Mouse (Mus musculus) ovary, adult 18-20 months (tissue): ENCODE measurements around the gene Vil1.
A peak's percentile ranks its signal among the peaks of the same experiment; 100 is the strongest.

ENCODE experiments used
- DNase-seq: peaks from one replicate; pipeline ENCODE4 v3.0.0; 2022; ENCODE audit warnings: low spot score, mixed read lengths

The Vil1 gene

DNA sequence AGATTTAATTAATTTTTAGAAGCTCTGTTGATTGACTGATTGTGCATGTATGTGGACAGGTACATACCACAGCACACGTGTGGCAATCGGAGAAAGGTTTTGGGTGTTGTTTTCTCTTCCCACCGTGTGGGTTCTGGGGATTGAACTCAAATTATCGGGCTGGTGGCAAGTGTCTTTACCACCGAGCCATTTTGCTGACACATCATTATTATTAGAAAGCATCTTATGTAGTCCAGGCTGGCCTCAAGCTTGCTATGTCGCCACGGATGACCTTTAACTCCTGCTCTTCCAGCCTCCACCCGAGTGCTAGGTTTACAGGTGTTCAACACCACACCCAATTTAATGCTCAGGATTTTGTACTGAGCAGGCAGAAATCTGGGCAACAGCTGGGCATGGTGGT lies 3.5 kb downstream of the Vil1 start:
- DNase-seq: no peak

DNA sequence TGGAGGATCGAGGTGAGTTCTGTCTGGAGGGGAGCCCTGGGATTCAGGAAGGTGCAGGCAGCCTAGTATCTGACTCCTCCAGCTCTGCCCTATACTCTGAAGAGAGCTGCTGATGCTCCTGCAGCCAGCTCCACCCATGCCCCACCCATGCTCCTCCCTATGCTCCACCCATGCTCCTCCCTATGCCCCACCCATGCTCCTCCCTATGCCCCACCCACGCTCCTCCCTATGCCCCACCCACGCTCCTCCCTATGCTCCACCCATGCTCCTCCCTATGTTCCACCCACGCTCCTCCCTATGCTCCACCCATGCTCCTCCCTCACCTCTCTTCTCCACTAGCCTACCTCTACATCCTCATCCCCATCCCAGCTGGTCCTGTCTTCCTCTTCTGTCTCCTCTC lies 6.0 kb downstream of the Vil1 start:
- DNase-seq: no peak

DNA sequence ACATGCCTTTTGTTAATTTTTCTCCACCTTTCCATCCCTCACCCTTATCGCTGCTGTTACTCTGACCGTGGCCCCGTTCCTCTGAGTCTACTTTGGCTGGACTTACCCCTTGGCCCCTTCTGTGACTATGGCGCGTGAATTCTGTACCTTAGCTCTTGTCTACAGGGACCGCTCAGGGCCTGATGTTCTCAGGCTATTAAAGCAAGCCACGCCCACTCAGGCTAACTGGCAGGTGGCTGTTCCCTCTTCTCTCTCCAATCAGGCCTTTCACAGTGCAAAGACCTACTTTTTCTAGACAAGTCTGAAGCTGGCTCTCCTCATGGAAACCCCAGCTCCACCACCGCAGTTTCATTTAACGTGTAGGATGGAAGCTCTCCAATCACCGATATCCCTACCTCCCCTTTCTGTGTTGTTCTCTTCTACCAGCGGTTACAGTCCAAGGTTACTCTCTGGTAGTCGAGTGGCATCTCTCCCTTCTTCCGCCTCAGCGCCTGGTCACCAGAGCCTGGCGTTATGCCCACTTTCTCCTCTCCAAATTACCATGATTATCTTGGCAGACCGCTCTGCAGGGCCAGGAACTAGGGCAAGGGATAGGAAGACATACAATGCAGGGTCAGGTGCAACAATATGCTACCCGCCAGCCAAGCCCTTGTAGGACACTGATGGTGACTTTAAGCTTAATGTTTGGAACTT lies 9.7 kb downstream of the Vil1 start:
- DNase-seq: peak; percentile 44

DNA sequence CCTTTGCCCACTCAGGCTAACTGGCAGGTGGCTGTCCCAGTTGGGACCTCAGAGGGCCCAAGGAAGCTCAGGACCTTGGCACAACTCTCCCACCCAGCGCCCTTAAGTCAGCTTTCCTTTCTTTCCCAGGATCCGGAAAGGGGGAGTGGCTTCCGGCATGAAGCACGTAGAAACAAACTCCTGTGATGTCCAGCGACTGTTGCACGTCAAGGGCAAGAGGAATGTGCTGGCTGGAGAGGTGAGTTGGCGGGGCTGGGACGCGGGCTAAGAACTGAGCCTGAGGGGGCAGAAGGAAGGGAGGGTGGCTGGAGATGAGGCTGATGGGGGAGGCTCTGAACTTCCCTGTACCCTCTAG lies 10.2 kb downstream of the Vil1 start:
- DNase-seq: no peak

DNA sequence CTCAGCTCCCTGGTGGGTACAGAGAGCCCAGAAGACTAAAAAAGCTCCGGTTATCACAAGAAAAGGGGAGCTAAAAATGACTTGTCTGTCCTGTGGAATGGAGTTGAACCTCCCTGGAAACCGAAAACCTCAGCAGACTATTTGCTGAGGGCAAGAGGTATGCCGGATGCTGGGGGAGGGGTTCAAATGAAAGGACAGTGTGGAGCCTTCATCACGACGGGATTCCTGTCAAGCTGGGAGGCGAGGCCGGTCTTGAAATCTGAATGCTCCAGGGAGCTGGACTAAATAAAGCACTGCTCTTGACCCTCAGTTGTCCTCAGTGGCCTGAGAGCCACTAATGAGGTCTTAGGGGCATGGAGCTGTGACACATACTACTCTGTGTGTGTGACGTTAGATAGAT lies 14.0 kb downstream of the Vil1 start:
- no peak for DNase-seq

DNA sequence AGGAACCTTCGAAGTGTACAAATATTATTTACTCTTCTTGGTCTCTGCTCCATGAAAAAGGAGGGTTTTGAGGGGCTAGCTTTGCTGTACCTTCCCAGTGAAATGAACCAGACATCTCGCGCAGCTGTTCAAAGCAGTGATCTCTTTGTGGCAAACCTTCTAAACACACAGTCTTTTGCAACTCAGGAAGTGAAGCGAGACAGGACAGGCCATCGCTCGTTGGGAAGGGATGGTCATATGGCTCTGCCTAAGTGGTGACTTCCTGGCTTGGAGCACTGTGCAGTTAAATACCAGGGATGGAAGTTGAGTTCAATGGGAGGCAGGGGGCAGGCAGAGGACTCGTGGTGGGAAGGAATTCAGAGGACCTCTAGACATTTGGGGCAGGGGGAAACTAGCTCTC lies 16.7 kb downstream of the Vil1 start:
- no peak for DNase-seq

DNA sequence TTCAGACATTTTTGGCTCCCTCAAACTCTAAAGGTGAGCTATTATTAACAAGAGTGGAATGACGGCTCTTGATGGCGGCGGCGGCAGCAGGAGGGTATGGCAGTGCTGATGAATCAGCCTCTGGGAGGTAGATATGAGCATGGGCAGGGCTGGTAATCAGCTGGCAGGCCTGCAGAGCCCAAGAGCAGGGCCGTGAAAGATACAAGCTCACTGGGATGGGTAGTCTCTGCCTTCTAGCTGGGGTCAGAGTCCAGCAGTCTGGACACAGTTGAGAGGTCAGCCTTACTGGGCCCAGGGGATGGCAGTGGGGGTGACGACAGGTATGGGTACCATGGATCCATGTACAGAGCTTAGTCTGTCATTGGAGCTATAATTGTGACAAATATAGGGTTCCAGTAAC lies 24.0 kb downstream of the Vil1 start:
- no peak for DNase-seq

DNA sequence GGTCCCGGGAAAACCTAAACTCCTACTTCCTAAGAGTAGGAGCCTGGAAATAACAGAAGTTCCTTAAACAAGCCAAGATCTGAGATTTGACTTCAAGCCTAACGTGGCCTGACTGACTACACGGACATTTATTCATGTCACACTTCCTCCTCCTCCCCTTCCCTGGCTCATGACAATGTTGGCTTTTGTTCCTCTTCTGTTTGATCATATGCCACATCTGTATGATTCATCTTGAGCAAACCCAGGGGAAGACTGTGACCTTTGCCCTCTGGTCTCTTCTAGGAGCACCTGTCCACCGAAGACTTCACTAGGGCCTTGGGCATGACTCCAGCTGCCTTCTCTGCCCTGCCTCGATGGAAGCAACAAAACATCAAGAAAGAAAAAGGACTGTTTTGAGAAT lies 25.4 kb downstream of the Vil1 start:
- DNase-seq: no peak

DNA sequence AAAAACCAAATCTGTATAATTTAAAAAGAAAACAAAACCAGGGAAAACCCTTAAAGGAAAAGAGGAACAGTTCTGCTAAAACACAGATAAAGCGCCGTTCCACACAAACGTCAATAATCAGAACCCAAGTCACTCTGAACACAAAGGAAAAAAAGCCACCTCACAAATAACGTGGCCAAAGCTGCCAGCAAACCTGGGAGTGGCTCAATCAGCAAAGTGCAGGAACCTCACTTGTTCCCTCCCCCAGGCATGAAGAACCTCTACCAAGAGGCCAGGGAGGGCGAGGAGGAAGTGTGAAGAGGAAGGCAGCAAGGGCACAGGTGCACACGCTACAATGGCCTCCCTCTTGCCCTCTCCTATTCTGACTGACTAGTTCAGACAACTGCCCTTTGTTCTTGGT lies 26.4 kb downstream of the Vil1 start:
- DNase-seq: no peak

DNA sequence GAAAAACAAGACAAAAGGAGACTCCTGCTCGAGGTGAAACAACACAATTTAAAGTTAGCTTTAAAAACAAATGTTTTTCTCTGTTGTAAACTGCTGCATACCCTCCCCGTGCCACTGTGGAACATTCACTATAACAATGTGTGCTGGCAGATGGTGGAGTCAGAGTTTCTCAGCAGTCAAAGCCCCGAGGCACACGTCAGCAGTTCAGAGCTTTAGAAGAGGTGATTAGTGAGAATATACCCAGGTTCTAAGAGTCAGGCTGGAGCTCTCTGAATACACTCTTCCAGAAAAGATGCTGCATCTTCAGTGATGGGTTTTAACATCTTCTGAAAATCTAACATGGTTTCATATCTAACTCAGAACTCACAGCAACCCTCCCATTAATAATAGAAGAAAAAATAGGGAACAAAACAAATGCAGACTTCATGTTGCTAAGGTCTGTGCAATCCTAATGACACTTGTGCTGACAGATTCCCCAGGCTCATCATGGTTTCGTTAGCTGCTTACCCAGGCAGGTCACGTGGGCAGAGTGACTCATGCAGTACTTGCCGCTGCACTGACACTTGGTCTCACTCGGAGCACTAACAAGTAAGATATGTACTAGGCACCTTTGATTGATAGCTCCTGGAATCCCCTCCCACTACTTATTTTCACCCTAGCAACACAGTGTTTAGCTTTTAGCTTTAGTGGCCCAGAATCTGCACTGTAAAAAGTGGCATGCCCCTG lies 28.7 kb downstream of the Vil1 start:
- no peak for DNase-seq

DNA sequence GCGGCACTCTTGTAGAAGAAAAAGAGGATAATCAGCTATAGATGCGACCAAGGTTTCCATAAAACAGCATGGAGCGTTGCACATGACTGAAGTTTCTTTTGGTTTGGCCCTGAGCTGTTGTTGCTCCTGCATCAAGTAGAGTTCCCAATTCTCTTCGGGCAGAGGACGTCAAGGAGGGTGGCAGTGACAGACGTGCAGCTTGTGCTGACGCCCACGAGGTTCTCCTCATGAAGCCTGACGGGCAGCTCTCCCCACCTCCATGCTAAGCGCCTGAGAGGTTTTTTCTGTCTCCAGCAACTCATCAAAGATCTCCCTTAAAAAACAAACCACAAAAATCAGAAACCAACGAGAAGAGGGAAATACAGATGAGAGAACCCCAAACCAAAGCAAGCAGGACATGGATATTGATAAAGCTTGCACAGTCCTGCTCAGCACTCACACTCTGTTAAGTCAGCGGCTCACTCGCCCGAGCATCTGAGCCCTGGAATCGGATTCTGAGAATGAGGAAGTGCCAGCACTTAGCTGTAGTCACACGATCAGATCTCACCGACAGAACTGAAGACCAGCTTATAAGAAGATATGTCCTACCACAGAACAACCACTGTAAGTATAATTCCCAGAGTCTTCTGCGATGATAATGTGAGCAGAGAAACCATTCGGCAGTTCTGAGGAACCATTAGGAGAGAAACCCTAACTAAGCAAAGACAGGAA lies 30.1 kb downstream of the Vil1 start:
- DNase-seq: no peak

DNA sequence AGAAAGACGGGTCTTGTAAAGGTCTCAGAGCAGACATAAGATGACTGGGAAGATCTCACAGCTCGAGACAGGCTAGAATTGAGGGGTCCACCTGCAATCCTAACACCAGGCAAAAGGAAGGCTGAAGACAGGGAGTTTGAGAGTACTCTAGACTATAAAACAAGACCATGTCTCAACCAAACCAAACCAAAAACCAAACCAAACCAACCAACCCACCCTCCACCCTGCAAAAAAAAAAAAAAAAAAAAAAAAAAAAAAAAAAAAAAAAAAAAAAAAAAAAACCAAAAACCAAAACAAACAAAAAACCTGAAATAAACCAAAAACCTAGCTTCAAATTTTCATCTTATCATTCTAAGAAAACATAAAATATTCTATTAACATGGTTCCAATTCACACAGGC lies 35.4 kb downstream of the Vil1 start:
- no peak for DNase-seq

DNA sequence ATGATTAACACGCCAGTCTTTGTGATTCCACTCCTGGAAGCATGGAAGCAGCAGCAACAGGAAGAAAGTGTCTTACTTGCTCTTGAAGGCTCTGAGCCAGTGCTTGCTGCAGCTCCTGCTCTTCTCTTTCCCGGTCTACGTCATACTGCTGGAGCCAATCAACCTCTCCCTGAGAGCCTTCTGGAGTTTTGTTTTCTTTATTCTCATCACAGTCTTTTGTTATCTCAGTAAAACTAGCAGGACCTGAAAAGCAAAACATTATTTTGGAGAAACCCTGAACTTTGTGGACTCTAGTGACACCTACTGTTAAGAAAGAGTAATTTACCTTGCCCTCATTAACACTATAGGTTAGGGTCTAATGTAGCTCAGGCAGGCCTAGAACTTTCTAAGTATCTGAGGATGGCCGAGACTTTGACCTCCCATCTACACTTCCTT lies 43.5 kb downstream of the Vil1 start:
- peak; percentile 62 for DNase-seq

DNA sequence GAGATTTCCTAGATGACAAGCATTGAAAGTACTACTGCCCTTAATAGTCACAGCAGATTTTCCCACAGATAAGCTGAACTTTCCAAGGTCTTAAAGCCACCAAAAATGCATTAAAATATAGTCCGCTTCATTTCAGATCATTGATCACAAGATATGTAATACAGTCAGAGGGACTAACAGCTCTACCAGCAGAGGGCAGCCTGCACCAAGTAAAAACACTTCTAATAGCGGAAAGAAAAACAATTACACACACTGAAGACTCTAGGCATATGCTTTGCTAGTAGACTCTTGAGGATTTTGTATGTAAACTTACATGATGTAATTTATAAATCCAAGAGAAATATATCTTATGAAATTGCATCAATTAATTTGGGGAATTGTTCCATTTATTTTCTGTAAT lies 51.1 kb downstream of the Vil1 start:
- DNase-seq: no peak
